Mouse (Mus musculus) cerebellum, adult 2 months (tissue): ENCODE results near the gene Rere. TPM values are rescaled to one million over a fixed set of nuclear protein-coding genes. Genes with fewer than 3 reads are reported as not detected.

Experiments
- DNase-seq, 2 experiments: peaks; one replicate each; pipeline ENCODE4 v3.0.0; 2021
- H3K27ac ChIP-seq: fragments of 200-500 bp; 2 replicates; pipeline ENCODE4 v1.5.1; 2012; ENCODE audit warnings: low read length, control low read depth, inconsistent platforms; ENCODE audit not compliant: insufficient read depth
- H3K27me3 ChIP-seq: fragments of 200-500 bp; 2 replicates; pipeline ENCODE4 v1.6.1; 2012; ENCODE audit warnings: inconsistent platforms, mild to moderate bottlenecking, low read length, moderate library complexity; ENCODE audit not compliant: control insufficient read depth, insufficient read depth
- H3K4me1 ChIP-seq: fragments of 200-500 bp; 2 replicates; pipeline ENCODE4 v1.6.1; 2011; ENCODE audit warnings: low read length; ENCODE audit not compliant: control insufficient read depth, insufficient read depth
- H3K4me3 ChIP-seq: fragments of 200-500 bp; replicated peaks from 2 replicates; pipeline ENCODE3; 2011; ENCODE audit warnings: mild to moderate bottlenecking, low read depth, low read length, control low read depth; ENCODE audit not compliant: insufficient read depth
- CTCF ChIP-seq: fragments of 200-500 bp; IDR thresholded peaks from 2 replicates; pipeline ENCODE4 v1.5.1; 2011; ENCODE audit warnings: low read depth, mild to moderate bottlenecking, control low read depth, low read length, moderate library complexity, borderline replicate concordance; ENCODE audit not compliant: insufficient read depth
- POLR2A ChIP-seq: fragments of 200-500 bp; IDR thresholded peaks from 2 replicates; pipeline ENCODE4 v1.6.1; 2011; ENCODE audit warnings: low read length, control low read depth, borderline replicate concordance; ENCODE audit not compliant: insufficient read depth
- WGBS: fragments of 180-500 bp; shearing (Covaris S2); methylation state at CpG from one replicate; pipeline ENCODE4 v1.1.7; 2018; 5-methylcytosine and 5-hydroxymethylcytosine counted together
- polyA plus RNA-seq: library from polyadenylated mRNA; depleted of rRNA; stranded (reverse); fragments of >200 nt; gene quantifications from 2 replicates; pipeline ENCODE4 v1.2.3, GENCODE M21; 2012

Gene Rere
- polyA plus RNA-seq, 1 experiment: 69.1 TPM

- H3K27me3 ChIP-seq: no peaks in the 10 kb centered on the region
- H3K27ac ChIP-seq: no peak overlapping the region
- 73% methylated on average over 4 of the region's 4 CpGs for WGBS
- no peak for DNase-seq
- TF ChIP-seq CTCF (no peak), POLR2A (no peak)
- H3K4me1 ChIP-seq: peaks cover 11% of the 10 kb centered on the region
- H3K4me3 ChIP-seq: no peak overlapping the region
Measured at GRCm38 (mm10) chr4:150591602-150592001, 310.2 kb downstream of the Rere start.

- Histone ChIP-seq H3K4me1 (peaks cover 11% of the 10 kb centered on the region), H3K4me3 (no peak overlapping the region), H3K27ac (no peak overlapping the region), H3K27me3 (no peaks in the 10 kb centered on the region)
- whole genome bisulfite sequencing: 76% methylated on average over 6 of the region's 6 CpGs
- TF ChIP-seq CTCF (no peak), POLR2A (no peak)
- DNase-seq: no peak
Measured at GRCm38 (mm10) chr4:150592087-150592486, 310.6 kb downstream of the Rere start.

- Histone ChIP-seq H3K4me3 (no peak overlapping the region), H3K27me3 (no peaks in the 10 kb centered on the region), H3K27ac (no peak overlapping the region), H3K4me1 (peaks cover 18% of the 10 kb centered on the region)
- TF ChIP-seq CTCF (no peak), POLR2A (no peak)
- WGBS: 80% methylated on average over 4 of the region's 4 CpGs
- no peak for DNase-seq
Measured at GRCm38 (mm10) chr4:150593473-150594217, 312.2 kb downstream of the Rere start.

GRCm38 (mm10) chr4:150594298-150594829 is 312.9 kb downstream of the Rere start:
- H3K27ac ChIP-seq: no peak overlapping the region
- 95% methylated on average over 4 of the region's 4 CpGs for WGBS

GRCm38 (mm10) chr4:150595071-150595470 is 313.6 kb downstream of the Rere start:
- no peaks in the 10 kb centered on the region for H3K27me3 ChIP-seq
- H3K4me1 ChIP-seq: peaks cover 28% of the 10 kb centered on the region
- no peak overlapping the region for H3K27ac ChIP-seq
- H3K4me3 ChIP-seq: no peak overlapping the region
- TF ChIP-seq POLR2A (no peak), CTCF (no peak)
- WGBS: 80% methylated on average over 3 of the region's 3 CpGs
- DNase-seq: no peak

More at GRCm38 (mm10) chr4:150594298-150594829, 312.9 kb downstream of the Rere start:
- Histone ChIP-seq H3K27me3 (no peaks in the 10 kb centered on the region), H3K4me1 (peaks cover 22% of the 10 kb centered on the region), H3K4me3 (no peak overlapping the region)
- TF ChIP-seq CTCF (no peak), POLR2A (no peak)
- DNase-seq: no peak

- no peak for DNase-seq
- WGBS: 77% methylated on average over 5 of the region's 5 CpGs
Measured at GRCm38 (mm10) chr4:150595991-150596390, 314.5 kb downstream of the Rere start.

GRCm38 (mm10) chr4:150598686-150599085 is 317.2 kb downstream of the Rere start:
- WGBS: 30% methylated on average over 1 of the region's 1 CpGs
- H3K4me3 ChIP-seq: no peak overlapping the region
- TF ChIP-seq CTCF (no peak), POLR2A (no peak)
- DNase-seq: peak in 1 of 2 experiments; percentile 47
- H3K27me3 ChIP-seq: no peaks in the 10 kb centered on the region
- H3K4me1 ChIP-seq: peaks cover 23% of the 10 kb centered on the region
- H3K27ac ChIP-seq: no peak overlapping the region

More at GRCm38 (mm10) chr4:150595991-150596390, 314.5 kb downstream of the Rere start:
- peaks cover 28% of the 10 kb centered on the region for H3K4me1 ChIP-seq
- H3K27me3 ChIP-seq: no peaks in the 10 kb centered on the region
- no peak overlapping the region for H3K27ac ChIP-seq
- no peak overlapping the region for H3K4me3 ChIP-seq
- TF ChIP-seq CTCF (no peak), POLR2A (no peak)
